Mouse (Mus musculus) stomach, postnatal 0 days (tissue): ENCODE data around the gene 3425401B19Rik.

Experiments used
- CTCF ChIP-seq: IDR thresholded peaks from 2 replicates; pipeline ENCODE4 v1.5.1; 2016; ENCODE audit warnings: antibody characterized with exemption, low read depth, mild to moderate bottlenecking, moderate library complexity
- EP300 ChIP-seq: optimal IDR thresholded peaks from 2 replicates; pipeline ENCODE3; 2016; ENCODE audit warnings: antibody characterized with exemption

- TF ChIP-seq CTCF = no peak
- TF ChIP-seq EP300 = no peak
Measured at GRCm38 (mm10) chr14:32732961-32733360, 47.9 kb upstream of the 3425401B19Rik start.
